Mouse (Mus musculus): Measurements from ENCODE around the gene Ccdc103. TPM values are rescaled to one million over a fixed set of nuclear protein-coding genes. Genes with fewer than 3 reads are reported as not detected.
A peak's percentile ranks its signal among the peaks of the same experiment; 100 is the strongest.

The Ccdc103 gene
- polyA plus RNA-seq, 1 experiment from 2014 or later, result 0.78 TPM

- WGBS, result 79% methylated on average over 10 of the region's 10 CpGs
- no peaks in the 10 kb centered on the region for H3K4me1 ChIP-seq (replicated peaks; ENCODE audit: control insufficient read depth, insufficient read depth, low read length)
- peaks cover 57% of the 10 kb centered on the region for H3K36me3 ChIP-seq (ENCODE audit: control insufficient read depth, insufficient read depth, low read length)
- H3K27me3 ChIP-seq (replicated peaks; ENCODE audit: control insufficient read depth, insufficient read depth, low read length), result no peaks in the 10 kb centered on the region
- H3K27ac ChIP-seq (ENCODE audit: low read depth, low read length), result no peak overlapping the region
- ATAC-seq (replicated peaks; ENCODE audit: low FRiP score) (no peak), DNase-seq (ENCODE audit: low spot score) (no peak)
- H3K9me3 ChIP-seq (ENCODE audit: control insufficient read depth, low read length), result no peaks in the 10 kb centered on the region
- no peak overlapping the region for H3K4me3 ChIP-seq (ENCODE audit: low read depth, low read length)
- no peak overlapping the region for H3K9ac ChIP-seq (ENCODE audit: low read depth, low read length)
- no peak overlapping the region for H3K4me2 ChIP-seq
These were observed 35.1 kb upstream of the Ccdc103 start for GRCm38 (mm10) chr11:102845926-102846325.

GRCm38 (mm10) chr11:102851883-102852282, 29.1 kb upstream of the Ccdc103 start:
- WGBS, result 75% methylated on average over 5 of the region's 5 CpGs
- Histone ChIP-seq H3K4me1 (replicated peaks; ENCODE audit: control insufficient read depth, insufficient read depth, low read length) (no peaks in the 10 kb centered on the region), H3K4me2 (no peak overlapping the region), H3K27ac (ENCODE audit: low read depth, low read length) (no peak overlapping the region), H3K27me3 (replicated peaks; ENCODE audit: control insufficient read depth, insufficient read depth, low read length) (no peaks in the 10 kb centered on the region), H3K36me3 (ENCODE audit: control insufficient read depth, insufficient read depth, low read length) (peaks cover 47% of the 10 kb centered on the region), H3K9me3 (ENCODE audit: control insufficient read depth, low read length) (no peaks in the 10 kb centered on the region), H3K9ac (ENCODE audit: low read depth, low read length) (no peak overlapping the region), H3K4me3 (ENCODE audit: low read depth, low read length) (no peak overlapping the region)
- DNase-seq (ENCODE audit: low spot score) (no peak), ATAC-seq (replicated peaks; ENCODE audit: low FRiP score) (no peak; the same call in 1 of the 2 replicates)

- H3K9ac ChIP-seq (ENCODE audit: low read depth, low read length), result no peak overlapping the region
- no peak overlapping the region for H3K4me3 ChIP-seq (ENCODE audit: low read depth, low read length)
- DNase-seq (ENCODE audit: low spot score) (no peak), ATAC-seq (replicated peaks; ENCODE audit: low FRiP score) (no peak)
- H3K36me3 ChIP-seq (ENCODE audit: control insufficient read depth, insufficient read depth, low read length), result peaks cover 40% of the 10 kb centered on the region
- H3K9me3 ChIP-seq (ENCODE audit: control insufficient read depth, low read length), result no peaks in the 10 kb centered on the region
- H3K27ac ChIP-seq (ENCODE audit: low read depth, low read length), result no peak overlapping the region
- no peaks in the 10 kb centered on the region for H3K27me3 ChIP-seq (replicated peaks; ENCODE audit: control insufficient read depth, insufficient read depth, low read length)
- no peaks in the 10 kb centered on the region for H3K4me1 ChIP-seq (replicated peaks; ENCODE audit: control insufficient read depth, insufficient read depth, low read length)
- no peak overlapping the region for H3K4me2 ChIP-seq
These were observed 27.2 kb upstream of the Ccdc103 start for GRCm38 (mm10) chr11:102853760-102854159.

GRCm38 (mm10) chr11:102855941-102856340, 25.1 kb upstream of the Ccdc103 start:
- Histone ChIP-seq H3K36me3 (ENCODE audit: control insufficient read depth, insufficient read depth, low read length) (peaks cover 42% of the 10 kb centered on the region), H3K27ac (ENCODE audit: low read depth, low read length) (no peak overlapping the region), H3K27me3 (replicated peaks; ENCODE audit: control insufficient read depth, insufficient read depth, low read length) (no peaks in the 10 kb centered on the region), H3K4me1 (replicated peaks; ENCODE audit: control insufficient read depth, insufficient read depth, low read length) (no peaks in the 10 kb centered on the region), H3K9me3 (ENCODE audit: control insufficient read depth, low read length) (no peaks in the 10 kb centered on the region), H3K4me2 (no peak overlapping the region), H3K4me3 (ENCODE audit: low read depth, low read length) (no peak overlapping the region), H3K9ac (ENCODE audit: low read depth, low read length) (no peak overlapping the region)
- ATAC-seq (replicated peaks; ENCODE audit: low FRiP score) (no peak), DNase-seq (ENCODE audit: low spot score) (no peak)
- WGBS, result 78% methylated on average over 6 of the region's 6 CpGs

GRCm38 (mm10) chr11:102858951-102859350, 22.1 kb upstream of the Ccdc103 start:
- no peak for ATAC-seq (replicated peaks; ENCODE audit: low FRiP score)
- no peak overlapping the region for H3K27ac ChIP-seq (ENCODE audit: low read depth, low read length)
- H3K4me3 ChIP-seq (ENCODE audit: low read depth, low read length), result no peak overlapping the region
- no peak overlapping the region for H3K9ac ChIP-seq (ENCODE audit: low read depth, low read length)
- no peaks in the 10 kb centered on the region for H3K4me1 ChIP-seq (replicated peaks; ENCODE audit: control insufficient read depth, insufficient read depth, low read length)
- no peak for DNase-seq (ENCODE audit: low spot score)
- no peaks in the 10 kb centered on the region for H3K9me3 ChIP-seq (ENCODE audit: control insufficient read depth, low read length)
- H3K27me3 ChIP-seq (replicated peaks; ENCODE audit: control insufficient read depth, insufficient read depth, low read length), result no peaks in the 10 kb centered on the region
- H3K36me3 ChIP-seq (ENCODE audit: control insufficient read depth, insufficient read depth, low read length), result peaks cover 50% of the 10 kb centered on the region
- WGBS, result 95% methylated on average over 11 of the region's 11 CpGs
- H3K4me2 ChIP-seq, result no peak overlapping the region

GRCm38 (mm10) chr11:102859933-102860332, 21.1 kb upstream of the Ccdc103 start:
- no peaks in the 10 kb centered on the region for H3K4me1 ChIP-seq (replicated peaks; ENCODE audit: control insufficient read depth, insufficient read depth, low read length)
- DNase-seq (ENCODE audit: low spot score) (no peak), ATAC-seq (replicated peaks; ENCODE audit: low FRiP score) (no peak)
- H3K4me3 ChIP-seq (ENCODE audit: low read depth, low read length), result no peak overlapping the region
- H3K27ac ChIP-seq (ENCODE audit: low read depth, low read length), result no peak overlapping the region
- H3K4me2 ChIP-seq, result no peak overlapping the region
- WGBS, result 88% methylated on average over 8 of the region's 8 CpGs
- no peaks in the 10 kb centered on the region for H3K27me3 ChIP-seq (replicated peaks; ENCODE audit: control insufficient read depth, insufficient read depth, low read length)
- no peaks in the 10 kb centered on the region for H3K9me3 ChIP-seq (ENCODE audit: control insufficient read depth, low read length)
- H3K36me3 ChIP-seq (ENCODE audit: control insufficient read depth, insufficient read depth, low read length), result peaks cover 45% of the 10 kb centered on the region
- H3K9ac ChIP-seq (ENCODE audit: low read depth, low read length), result no peak overlapping the region

- no peak overlapping the region for H3K4me3 ChIP-seq (ENCODE audit: low read depth, low read length)
- no peak overlapping the region for H3K27ac ChIP-seq (ENCODE audit: low read depth, low read length)
- H3K4me1 ChIP-seq (replicated peaks; ENCODE audit: control insufficient read depth, insufficient read depth, low read length), result no peaks in the 10 kb centered on the region
- WGBS, result 66% methylated on average over 4 of the region's 4 CpGs
- H3K9ac ChIP-seq (ENCODE audit: low read depth, low read length), result no peak overlapping the region
- no peaks in the 10 kb centered on the region for H3K9me3 ChIP-seq (ENCODE audit: control insufficient read depth, low read length)
- peaks cover 47% of the 10 kb centered on the region for H3K36me3 ChIP-seq (ENCODE audit: control insufficient read depth, insufficient read depth, low read length)
- H3K4me2 ChIP-seq, result no peak overlapping the region
- no peak for ATAC-seq (replicated peaks; ENCODE audit: low FRiP score)
- DNase-seq (ENCODE audit: low spot score), result peak; percentile 42
- no peaks in the 10 kb centered on the region for H3K27me3 ChIP-seq (replicated peaks; ENCODE audit: control insufficient read depth, insufficient read depth, low read length)
These were observed 16.7 kb upstream of the Ccdc103 start for GRCm38 (mm10) chr11:102864272-102864671.

GRCm38 (mm10) chr11:102874801-102875334, 6.1 kb upstream of the Ccdc103 start:
- no peak overlapping the region for H3K27ac ChIP-seq (ENCODE audit: low read depth, low read length)
- peaks cover 7% of the 10 kb centered on the region for H3K4me1 ChIP-seq (replicated peaks; ENCODE audit: control insufficient read depth, insufficient read depth, low read length)
- 89% methylated on average over 7 of the region's 7 CpGs for WGBS
- H3K4me2 ChIP-seq, result no peak overlapping the region
- no peak overlapping the region for H3K9ac ChIP-seq (ENCODE audit: low read depth, low read length)
- no peak for DNase-seq (ENCODE audit: low spot score)
- H3K9me3 ChIP-seq (ENCODE audit: control insufficient read depth, low read length), result no peaks in the 10 kb centered on the region
- peaks cover 34% of the 10 kb centered on the region for H3K36me3 ChIP-seq (ENCODE audit: control insufficient read depth, insufficient read depth, low read length)
- no peak for ATAC-seq (replicated peaks; ENCODE audit: low FRiP score)
- no peaks in the 10 kb centered on the region for H3K27me3 ChIP-seq (replicated peaks; ENCODE audit: control insufficient read depth, insufficient read depth, low read length)
- no peak overlapping the region for H3K4me3 ChIP-seq (ENCODE audit: low read depth, low read length)

GRCm38 (mm10) chr11:102879558-102879957, 1.4 kb upstream of the Ccdc103 start:
- Histone ChIP-seq H3K9ac (ENCODE audit: low read depth, low read length) (peak overlapping the region; percentile 88), H3K27me3 (replicated peaks; ENCODE audit: control insufficient read depth, insufficient read depth, low read length) (0 out of 2 replicates have a peak, but pooled peaks cover 3% of the 10 kb centered on the region), H3K4me1 (replicated peaks; ENCODE audit: control insufficient read depth, insufficient read depth, low read length) (peaks cover 12% of the 10 kb centered on the region), H3K4me3 (ENCODE audit: low read depth, low read length) (peak overlapping the region; percentile 87), H3K9me3 (ENCODE audit: control insufficient read depth, low read length) (no peaks in the 10 kb centered on the region), H3K4me2 (peak overlapping the region; percentile 79), H3K36me3 (ENCODE audit: control insufficient read depth, insufficient read depth, low read length) (peaks cover 20% of the 10 kb centered on the region; the same call in 1 of the 2 replicates), H3K27ac (ENCODE audit: low read depth, low read length) (no peak overlapping the region)
- no peak for ATAC-seq (replicated peaks; ENCODE audit: low FRiP score)
- DNase-seq (ENCODE audit: low spot score), result no peak
- 80% methylated on average over 2 of the region's 2 CpGs for WGBS
